12 mouse cellular contexts compared by ENCODE assay signal in the genomic region with DNA sequence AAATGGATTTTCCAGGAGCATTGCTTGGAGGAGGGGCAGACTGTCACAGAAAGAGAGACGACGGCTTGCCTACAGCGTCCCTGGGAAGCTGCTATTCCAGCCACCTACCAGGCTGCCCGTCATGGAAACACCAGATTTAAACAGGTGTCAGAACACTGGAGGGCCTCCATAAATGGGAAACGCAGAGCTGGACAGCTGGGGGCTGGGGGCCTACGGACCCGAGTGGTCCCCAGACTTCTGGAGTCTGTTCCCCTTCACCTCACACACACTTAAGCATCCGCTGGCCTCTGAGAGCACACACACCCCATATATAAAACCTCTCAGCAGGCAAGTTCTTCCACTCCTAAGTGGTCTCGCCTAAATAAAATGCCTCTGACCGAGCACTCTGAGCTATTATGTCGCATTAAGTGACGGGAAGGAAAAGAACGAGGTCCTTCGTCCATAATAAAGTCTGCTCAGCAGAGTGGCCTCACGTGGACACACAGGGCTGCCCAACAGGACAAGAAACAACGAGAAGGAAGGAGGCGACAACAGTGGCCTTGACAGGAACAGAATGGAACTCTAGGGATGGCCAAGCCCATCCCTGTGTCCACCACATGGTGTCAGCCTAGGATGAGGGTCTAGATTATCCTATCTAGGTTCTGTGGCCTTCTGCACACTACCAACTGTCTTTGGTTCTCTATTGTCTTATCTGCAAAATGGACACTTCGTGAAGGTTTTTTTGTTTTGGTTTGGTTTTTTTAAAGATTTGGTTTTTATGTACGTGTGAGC. TPM values are rescaled to one million over a fixed set of nuclear protein-coding genes. Genes with fewer than 3 reads are reported as not detected.
DNase-seq lines count a peak whose midpoint lies in the region; ATAC-seq lines count a peak whose summit lies in the region.
"Had no signal": no experiment of that assay in that cellular context is flagged by ENCODE, and none has a peak within 500 bp of the region (broad histone marks: within the 10 kb centered on the region; RNA-seq: fewer than 3 reads in every experiment).

No protein-coding gene starts in this region.

- no peaks in the 10 kb centered on the region for H3K27me3 ChIP-seq in heart, embryonic 11.5 days (ENCODE audit: control insufficient read depth, insufficient read depth, low read length)
- no peaks in the 10 kb centered on the region for H3K27me3 ChIP-seq in lung, embryonic 15.5 days
- H3K27me3 ChIP-seq in limb, embryonic 11.5 days (ENCODE audit: control insufficient read depth, insufficient read depth, low read length): no peaks in the 10 kb centered on the region
- H3K27me3 ChIP-seq: liver, embryonic 12.5 days; megakaryocyte, embryonic 14.5 days had no signal

- peak; percentile 66 for ATAC-seq in heart, embryonic 11.5 days (replicated peaks; ENCODE audit: insufficient number of reproducible peaks, low FRiP score, low TSS enrichment)
- peak; percentile 76; the same call in 1 of the 2 replicates for ATAC-seq in lung, embryonic 15.5 days (ENCODE audit: borderline replicate concordance, extremely low read depth, low FRiP score, low TSS enrichment)
- ATAC-seq in limb, embryonic 11.5 days (ENCODE audit: insufficient number of reproducible peaks, low FRiP score, low TSS enrichment, low read depth): peak; percentile 92
- ATAC-seq: CD4-positive, CD25-positive, alpha-beta regulatory T cell, adult 4 months; liver, embryonic 12.5 days had no signal

- H3K4me1 ChIP-seq in heart, embryonic 11.5 days (ENCODE audit: control insufficient read depth, insufficient read depth, low read length): peaks cover 43% of the 10 kb centered on the region
- peaks cover 27% of the 10 kb centered on the region; the same call in 1 of the 2 replicates for H3K4me1 ChIP-seq in lung, embryonic 15.5 days
- peaks cover 36% of the 10 kb centered on the region for H3K4me1 ChIP-seq in limb, embryonic 11.5 days (ENCODE audit: control insufficient read depth, insufficient read depth, low read length)

- peak overlapping the region; percentile 35 for H3K4me2 ChIP-seq in heart, embryonic 11.5 days
- H3K4me2 ChIP-seq in lung, embryonic 15.5 days: no peak overlapping the region
- no peak overlapping the region for H3K4me2 ChIP-seq in limb, embryonic 11.5 days (ENCODE audit: low read depth, severe bottlenecking)
- H3K4me2 ChIP-seq: liver, embryonic 12.5 days had no signal

- no peak overlapping the region for H3K4me3 ChIP-seq in heart, embryonic 11.5 days (ENCODE audit: low read depth, low read length)
- H3K4me3 ChIP-seq in lung, embryonic 15.5 days: no peak overlapping the region
- H3K4me3 ChIP-seq in limb, embryonic 11.5 days (ENCODE audit: low read depth, low read length): no peak overlapping the region
- H3K4me3 ChIP-seq: liver, embryonic 12.5 days; megakaryocyte, embryonic 14.5 days had no signal

- H3K27ac ChIP-seq in heart, embryonic 11.5 days (ENCODE audit: low read depth, low read length): peak overlapping the region; percentile 92
- H3K27ac ChIP-seq in lung, embryonic 15.5 days: no peak overlapping the region
- peak overlapping the region; percentile 77 for H3K27ac ChIP-seq in limb, embryonic 11.5 days (replicated peaks; ENCODE audit: low read depth, low read length)
- H3K27ac ChIP-seq: kidney, postnatal 0 days; liver, embryonic 12.5 days had no signal

- DNase-seq in heart, adult 9 months (ENCODE audit: low spot score in 2 of 2): no peak
- DNase-seq in lung, postnatal 14 days: no peak
- DNase-seq in forelimb bud, embryonic 11.5 days (ENCODE audit: low read depth, low spot score): peak; percentile 88
- DNase-seq in limb, embryonic 11.5 days (ENCODE audit: low spot score): peak; percentile 82
- DNase-seq in spleen, adult 12 weeks (ENCODE audit: low spot score): no peak
- DNase-seq: cerebellum, adult 9-11 months had no signal

- 41% methylated on average over 19 of the region's 19 CpGs for WGBS in heart, embryonic 11.5 days (ENCODE audit: insufficient replicate concordance)
- 27% methylated on average over 19 of the region's 19 CpGs for WGBS in lung, embryonic 15.5 days
- 18% methylated on average over 19 of the region's 19 CpGs for WGBS in limb, embryonic 11.5 days

- H3K9me3 ChIP-seq in heart, embryonic 11.5 days (replicated peaks; ENCODE audit: control insufficient read depth, low read length): no peaks in the 10 kb centered on the region
- no peaks in the 10 kb centered on the region for H3K9me3 ChIP-seq in lung, embryonic 15.5 days
- H3K9me3 ChIP-seq in limb, embryonic 11.5 days (ENCODE audit: control insufficient read depth, low read length): no peaks in the 10 kb centered on the region
- H3K9me3 ChIP-seq: liver, embryonic 12.5 days; megakaryocyte, embryonic 14.5 days had no signal

- no peaks in the 10 kb centered on the region for H3K36me3 ChIP-seq in heart, embryonic 11.5 days (ENCODE audit: control insufficient read depth, insufficient read depth, low read length)
- H3K36me3 ChIP-seq in lung, embryonic 15.5 days: no peaks in the 10 kb centered on the region
- H3K36me3 ChIP-seq in limb, embryonic 11.5 days (ENCODE audit: control insufficient read depth, insufficient read depth, low read length): no peaks in the 10 kb centered on the region
- H3K36me3 ChIP-seq: liver, embryonic 12.5 days had no signal

- no peak overlapping the region for H3K9ac ChIP-seq in heart, embryonic 11.5 days (ENCODE audit: low read depth, low read length)
- H3K9ac ChIP-seq in lung, embryonic 15.5 days: no peak overlapping the region
- no peak overlapping the region for H3K9ac ChIP-seq in limb, embryonic 11.5 days (ENCODE audit: low read length)
- H3K9ac ChIP-seq: liver, embryonic 12.5 days had no signal

RNA-seq across cellular contexts. Expression of gene Tiam1, which starts 14.6 kb away (rescaled TPM):
- 18.9 and 24.9 TPM in 2 replicates for polyA plus RNA-seq in heart, embryonic 11.5 days (2014; fragmentation: Nextera tagmentation; extraction: Ambion mirVana)
- 10.8 and 13.6 TPM in 2 replicates for polyA plus RNA-seq in lung, embryonic 15.5 days (2015; fragmentation: Nextera tagmentation; extraction: Ambion mirVana)
- polyA plus RNA-seq in limb, embryonic 11.5 days (2014; fragmentation: Nextera tagmentation; extraction: Ambion mirVana): 53.3 and 55.9 TPM in 2 replicates

Comparison
In these comparisons a context has a peak if more than half of its experiments do, and no peak if none do; other contexts are left out.
1. DNase-seq: peak in forelimb bud, embryonic 11.5 days (single experiment) and limb, embryonic 11.5 days (single experiment); none in heart, adult 9 months (0 of 2), lung, postnatal 14 days (single experiment) and spleen, adult 12 weeks (single experiment).
2. Peak in every context shown above with its lines, with median percentiles within 50 percentile points of each other: ATAC-seq.